Mouse (Mus musculus) liver, embryonic 16.5 days (tissue): ENCODE results near the gene F2rl2. TPM values are rescaled to one million over a fixed set of nuclear protein-coding genes. Genes with fewer than 3 reads are reported as not detected.

Source experiments
- ATAC-seq: fragments of 200-750 bp; cut with Nextera tagmentation; 2 replicates; pipeline ENCODE4 v1.8.0; 2017; ENCODE audit warnings: low read depth, mild to moderate bottlenecking, moderate number of reproducible peaks, moderate library complexity
- H3K27ac ChIP-seq: fragments of 300-500 bp; sonication (generic); 2 replicates; pipeline ENCODE4 v1.5.1; 2014; ENCODE audit warnings: mild to moderate bottlenecking, low read length
- H3K27me3 ChIP-seq: fragments of 300-500 bp; sonication (generic); 2 replicates; pipeline ENCODE4 v1.6.1; 2014; ENCODE audit warnings: low read depth, low read length, mixed read lengths; ENCODE audit not compliant: control insufficient read depth, insufficient read depth
- H3K36me3 ChIP-seq: fragments of 300-500 bp; sonication (generic); 2 replicates; pipeline ENCODE4 v1.6.1; 2014; ENCODE audit warnings: mild to moderate bottlenecking; ENCODE audit not compliant: control insufficient read depth, insufficient read depth
- H3K4me1 ChIP-seq: fragments of 300-500 bp; sonication (generic); 2 replicates; pipeline ENCODE4 v1.6.1; 2014; ENCODE audit warnings: low read depth, low read length, mixed read lengths; ENCODE audit not compliant: control insufficient read depth
- H3K4me2 ChIP-seq: fragments of 300-500 bp; sonication (generic); 2 replicates; pipeline ENCODE4 v1.6.1; 2014; ENCODE audit warnings: low read depth, low read length, mixed read lengths
- H3K4me3 ChIP-seq: fragments of 300-500 bp; sonication (generic); 2 replicates; pipeline ENCODE4 v1.5.1; 2014; ENCODE audit warnings: low read depth, mild to moderate bottlenecking, low read length
- H3K9ac ChIP-seq: fragments of 300-500 bp; sonication (generic); 2 replicates; pipeline ENCODE4 v1.6.1; 2014; ENCODE audit warnings: low read depth, low read length
- H3K9me3 ChIP-seq: fragments of 300-500 bp; sonication (generic); replicated peaks from 2 replicates; pipeline ENCODE4 v1.6.1; 2016; ENCODE audit warnings: low read length; ENCODE audit not compliant: control insufficient read depth
- WGBS: fragments of 180-500 bp; shearing (Covaris S2); extraction: QIAGEN DNeasy Blood & Tissue Kit; methylation state at CpG from one replicate; pipeline ENCODE4 v1.1.7; 2014; ENCODE audit not compliant: insufficient replicate concordance; 5-methylcytosine and 5-hydroxymethylcytosine counted together
- polyA plus RNA-seq: library from polyadenylated mRNA; unstranded; fragments of >200 nt; fragmentation: Nextera tagmentation; extraction: Ambion mirVana; gene quantifications from 2 replicates; pipeline ENCODE4 v1.2.1, GENCODE M21; 2015

Gene F2rl2
- polyA plus RNA-seq, 1 experiment from 2014 or later, result 9.3 TPM

DNA sequence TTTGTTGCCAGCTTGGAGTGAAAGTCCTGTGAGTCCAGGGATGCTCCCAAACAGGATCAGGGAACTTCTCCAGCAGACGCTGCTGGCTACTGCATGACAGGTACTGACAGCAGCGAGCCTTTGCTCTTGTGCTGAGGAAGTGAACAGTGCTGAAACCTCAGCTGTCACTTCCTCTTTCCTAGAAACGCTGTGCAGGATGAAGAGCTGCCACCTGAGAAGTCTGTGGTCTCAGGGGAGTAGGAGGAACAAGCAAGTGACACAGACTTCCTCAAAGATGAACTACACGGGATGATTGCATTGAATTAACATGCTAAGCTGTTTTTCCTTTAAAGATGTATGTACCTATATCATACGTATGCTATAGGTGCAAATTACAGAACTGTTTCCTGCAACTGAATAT, 10.9 kb upstream of the F2rl2 start:
- no peaks in the 10 kb centered on the region for H3K27me3 ChIP-seq
- H3K4me2 ChIP-seq, result no peak overlapping the region
- no peak overlapping the region for H3K9ac ChIP-seq
- whole genome bisulfite sequencing, result 34% methylated on average over 5 of the region's 5 CpGs
- H3K9me3 ChIP-seq, result no peaks in the 10 kb centered on the region
- no peak overlapping the region for H3K4me3 ChIP-seq
- peaks cover 23% of the 10 kb centered on the region for H3K4me1 ChIP-seq
- ATAC-seq, result no peak
- H3K27ac ChIP-seq, result no peak overlapping the region
- no peaks in the 10 kb centered on the region; the same call in 1 of the 2 replicates for H3K36me3 ChIP-seq

DNA sequence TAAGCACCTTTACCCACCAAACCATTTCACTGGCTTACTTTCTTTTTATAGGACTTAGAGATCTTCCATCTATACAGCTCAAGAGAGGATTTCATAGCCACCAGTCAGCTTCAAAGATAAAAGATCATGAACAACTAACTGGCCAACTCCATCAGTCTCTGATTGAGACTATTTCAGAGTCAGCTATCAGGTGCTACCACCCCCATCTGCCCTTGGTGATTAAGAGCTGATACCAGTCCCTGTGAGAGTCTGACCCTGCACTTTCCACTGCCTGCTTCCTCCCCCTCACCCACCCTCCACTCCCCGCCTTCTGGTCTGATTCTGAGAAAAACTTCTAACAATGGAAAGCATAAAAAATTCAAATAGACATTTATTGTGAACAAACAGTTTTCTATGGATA, 8.1 kb upstream of the F2rl2 start:
- Histone ChIP-seq H3K9me3 (no peaks in the 10 kb centered on the region), H3K27me3 (no peaks in the 10 kb centered on the region), H3K9ac (no peak overlapping the region), H3K4me1 (peaks cover 22% of the 10 kb centered on the region), H3K4me2 (peak overlapping the region; percentile 3; the same call in 1 of the 2 replicates), H3K4me3 (no peak overlapping the region), H3K36me3 (no peaks in the 10 kb centered on the region), H3K27ac (peak overlapping the region; percentile 73)
- WGBS, result 30% methylated on average over 1 of the region's 1 CpGs
- peak; percentile 99 for ATAC-seq

DNA sequence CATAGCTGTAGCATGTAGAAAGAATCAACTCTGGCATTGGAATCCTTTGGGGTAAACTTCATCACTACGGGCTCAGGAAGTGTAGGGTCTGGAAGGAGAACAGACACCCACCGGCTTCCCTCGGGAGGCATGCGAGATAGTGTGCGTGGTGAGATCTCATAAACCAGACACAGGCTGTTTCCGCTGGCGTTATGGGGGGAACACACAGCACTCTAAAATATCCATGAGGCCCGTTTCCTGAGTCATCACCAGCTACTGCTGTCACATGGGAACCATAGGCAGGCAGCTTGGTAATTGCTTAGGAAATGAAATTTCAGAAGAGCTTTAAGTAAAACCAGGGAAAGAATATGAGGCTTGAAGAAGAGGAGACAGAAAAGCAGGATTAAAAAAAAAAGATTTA, 4.5 kb upstream of the F2rl2 start:
- no peaks in the 10 kb centered on the region for H3K36me3 ChIP-seq
- H3K4me3 ChIP-seq, result no peak overlapping the region
- H3K27ac ChIP-seq, result no peak overlapping the region
- no peaks in the 10 kb centered on the region for H3K9me3 ChIP-seq
- peaks cover 28% of the 10 kb centered on the region for H3K4me1 ChIP-seq
- no peaks in the 10 kb centered on the region for H3K27me3 ChIP-seq
- no peak overlapping the region for H3K9ac ChIP-seq
- ATAC-seq, result no peak
- no peak overlapping the region for H3K4me2 ChIP-seq
- 38% methylated on average over 8 of the region's 8 CpGs for WGBS

DNA sequence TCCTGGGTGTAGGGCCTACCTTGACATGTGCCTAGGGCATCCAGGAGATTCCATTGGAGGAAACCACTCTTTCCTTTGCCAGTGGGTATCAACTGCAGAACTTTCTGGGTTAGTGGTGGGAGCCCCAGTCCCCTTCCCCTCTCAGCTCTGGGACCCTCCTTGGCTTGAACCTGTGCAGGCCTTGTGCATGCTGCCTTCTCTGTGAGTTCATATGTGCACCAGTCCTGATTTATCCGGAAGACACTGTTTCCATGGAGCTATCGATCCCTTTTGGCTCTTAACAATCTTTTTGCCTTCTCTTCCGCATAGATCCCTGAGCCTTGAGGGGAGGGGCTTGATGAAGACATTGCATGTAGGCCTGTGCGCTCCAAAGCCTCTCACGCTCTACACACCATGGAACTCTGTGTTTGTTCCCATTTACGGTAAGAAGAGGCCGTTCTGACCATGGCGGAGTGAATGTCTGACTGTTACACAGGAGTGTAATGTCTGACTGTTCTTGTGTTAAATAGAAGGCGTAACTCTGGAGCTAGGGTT, 466 bp upstream of the F2rl2 start:
- 86% methylated on average over 9 of the region's 9 CpGs for WGBS
- no peak overlapping the region for H3K9ac ChIP-seq
- ATAC-seq, result no peak
- H3K9me3 ChIP-seq, result no peaks in the 10 kb centered on the region
- H3K36me3 ChIP-seq, result no peaks in the 10 kb centered on the region
- no peak overlapping the region for H3K27ac ChIP-seq
- H3K4me3 ChIP-seq, result no peak overlapping the region
- peaks cover 11% of the 10 kb centered on the region for H3K4me1 ChIP-seq
- H3K27me3 ChIP-seq, result no peaks in the 10 kb centered on the region
- H3K4me2 ChIP-seq, result no peak overlapping the region

DNA sequence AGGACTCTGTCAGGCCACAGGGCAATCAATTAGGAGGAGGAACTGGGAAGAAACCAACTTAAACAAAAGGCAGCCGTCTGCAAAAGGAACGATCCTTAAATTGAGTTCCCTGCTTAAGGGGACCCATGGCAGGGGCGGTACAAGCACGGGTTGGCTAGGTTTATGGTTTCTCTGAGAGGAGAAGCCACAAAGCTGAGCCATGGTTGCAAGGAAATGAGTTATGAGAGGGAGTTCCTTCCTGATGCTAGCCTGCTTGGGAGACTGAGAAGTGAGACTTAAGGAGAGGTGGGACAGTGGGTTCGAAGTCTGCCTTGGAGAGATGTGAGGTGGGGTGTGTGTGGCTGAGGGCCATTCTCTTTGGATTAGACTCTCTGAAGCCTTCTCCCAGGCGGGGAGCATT, 1.2 kb downstream of the F2rl2 start:
- Histone ChIP-seq H3K36me3 (no peaks in the 10 kb centered on the region), H3K27ac (no peak overlapping the region), H3K4me1 (peaks cover 11% of the 10 kb centered on the region), H3K9ac (no peak overlapping the region; the same call in 1 of the 2 replicates), H3K4me2 (no peak overlapping the region), H3K4me3 (no peak overlapping the region), H3K27me3 (no peaks in the 10 kb centered on the region), H3K9me3 (no peaks in the 10 kb centered on the region)
- WGBS, result 23% methylated on average over 6 of the region's 6 CpGs
- ATAC-seq, result no peak

DNA sequence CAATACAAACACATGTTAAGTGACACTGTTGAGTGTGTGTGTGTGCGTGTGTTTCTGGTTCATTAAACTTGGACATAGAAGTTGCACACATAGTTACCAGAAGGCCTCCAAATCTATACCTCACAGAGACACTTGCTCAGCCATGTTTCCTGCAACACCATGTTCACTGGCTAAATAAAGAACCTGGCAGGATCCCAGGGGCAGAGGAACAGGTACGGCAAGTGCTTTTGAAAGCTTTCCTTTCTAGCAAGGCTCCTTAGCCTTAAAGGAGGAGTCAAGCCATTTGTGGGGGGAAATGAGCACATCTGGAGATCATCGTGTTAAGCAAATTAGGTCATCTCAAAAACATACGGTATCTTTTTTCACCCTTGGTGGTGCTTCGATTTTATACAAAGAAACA, 6.7 kb downstream of the F2rl2 start:
- Histone ChIP-seq H3K27ac (no peak overlapping the region), H3K4me1 (no peaks in the 10 kb centered on the region), H3K36me3 (no peaks in the 10 kb centered on the region), H3K9me3 (no peaks in the 10 kb centered on the region), H3K4me2 (no peak overlapping the region), H3K4me3 (no peak overlapping the region), H3K9ac (no peak overlapping the region), H3K27me3 (no peaks in the 10 kb centered on the region)
- ATAC-seq, result no peak
- WGBS, result 78% methylated on average over 5 of the region's 5 CpGs

DNA sequence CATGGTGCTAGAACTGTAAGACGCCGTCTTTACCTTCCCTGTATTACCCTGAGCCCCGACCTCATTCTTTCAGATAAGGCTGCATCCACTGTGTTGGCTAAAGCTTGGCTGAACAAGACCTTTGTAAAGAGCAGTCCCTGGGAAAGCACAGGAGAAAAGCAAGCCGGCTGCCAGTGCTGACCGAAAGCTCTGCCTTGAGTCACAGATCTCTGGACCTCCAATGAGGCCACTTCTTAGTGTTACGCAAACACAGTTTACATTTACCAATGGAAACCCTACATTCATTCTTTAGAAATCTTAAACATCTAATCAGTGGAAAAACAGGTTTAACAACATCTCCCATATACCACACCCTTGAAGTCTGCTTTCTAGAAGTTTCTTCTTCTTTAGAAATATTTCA, 8.9 kb downstream of the F2rl2 start:
- H3K4me1 ChIP-seq, result no peaks in the 10 kb centered on the region
- H3K27me3 ChIP-seq, result no peaks in the 10 kb centered on the region
- no peak overlapping the region for H3K9ac ChIP-seq
- no peak overlapping the region for H3K4me2 ChIP-seq
- no peak overlapping the region for H3K4me3 ChIP-seq
- H3K27ac ChIP-seq, result no peak overlapping the region
- 83% methylated on average over 6 of the region's 6 CpGs for WGBS
- H3K9me3 ChIP-seq, result no peaks in the 10 kb centered on the region
- H3K36me3 ChIP-seq, result no peaks in the 10 kb centered on the region
- ATAC-seq, result no peak

DNA sequence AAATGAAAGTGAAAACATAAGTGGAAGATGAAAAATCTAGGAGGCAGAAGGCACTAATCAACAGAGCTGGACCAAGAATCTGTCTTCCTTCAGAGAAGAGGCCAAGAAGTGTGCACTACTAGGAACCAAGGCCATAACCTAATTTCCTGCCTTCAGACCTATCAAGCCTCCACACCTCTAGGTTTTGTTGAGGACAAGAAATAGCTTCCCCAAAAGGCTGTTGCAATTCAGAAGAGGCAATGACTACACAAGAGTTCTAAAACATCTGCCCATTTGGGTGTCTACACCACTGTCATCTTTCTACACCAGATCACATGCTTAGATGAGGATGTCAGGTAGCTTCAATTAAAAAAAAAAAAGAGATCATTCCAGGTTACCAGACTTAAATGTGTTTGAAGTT, 15.4 kb downstream of the F2rl2 start:
- no peaks in the 10 kb centered on the region for H3K27me3 ChIP-seq
- no peaks in the 10 kb centered on the region for H3K36me3 ChIP-seq
- no peak overlapping the region for H3K4me2 ChIP-seq
- H3K4me3 ChIP-seq, result no peak overlapping the region
- no peaks in the 10 kb centered on the region for H3K4me1 ChIP-seq
- no peaks in the 10 kb centered on the region for H3K9me3 ChIP-seq
- no peak for ATAC-seq
- no peak overlapping the region for H3K27ac ChIP-seq
- no peak overlapping the region for H3K9ac ChIP-seq

DNA sequence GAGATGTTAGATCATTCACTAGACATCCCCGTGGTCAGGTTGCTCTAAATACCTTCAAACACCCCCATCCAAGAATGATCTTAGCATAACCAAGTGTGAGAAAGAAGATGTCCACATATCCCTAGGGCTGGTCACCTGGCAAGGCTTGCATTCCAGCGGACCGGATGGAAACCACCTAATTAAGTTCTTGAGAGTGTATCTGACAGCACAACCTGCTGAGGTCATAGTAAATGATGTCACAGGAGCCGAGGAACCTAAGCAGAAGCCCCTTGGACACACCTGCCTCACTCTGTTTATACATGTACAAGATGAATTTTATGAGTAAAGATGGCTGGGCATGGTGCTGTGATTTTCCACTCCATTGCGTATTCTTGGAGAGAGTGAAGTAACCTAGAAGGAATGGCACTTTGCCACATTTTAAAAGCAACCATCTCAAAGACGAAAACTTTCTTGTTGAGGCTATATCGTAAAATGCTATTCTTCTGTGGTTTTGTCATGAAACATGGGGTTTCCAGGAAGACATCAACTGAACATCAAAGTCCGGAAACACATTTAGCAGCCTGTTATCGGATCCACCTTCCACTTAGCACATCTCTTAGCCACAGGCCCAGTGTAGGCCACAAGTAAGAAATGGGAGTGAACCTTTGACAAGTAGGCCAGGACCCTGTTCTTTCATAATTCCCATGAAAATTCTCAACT, 16.1 kb downstream of the F2rl2 start:
- Histone ChIP-seq H3K4me3 (no peak overlapping the region), H3K27me3 (no peaks in the 10 kb centered on the region), H3K27ac (no peak overlapping the region), H3K4me2 (no peak overlapping the region), H3K9ac (no peak overlapping the region), H3K9me3 (no peaks in the 10 kb centered on the region), H3K4me1 (no peaks in the 10 kb centered on the region), H3K36me3 (no peaks in the 10 kb centered on the region)
- no peak for ATAC-seq
- WGBS, result 59% methylated on average over 9 of the region's 9 CpGs
